Mouse (Mus musculus) urinary bladder, postnatal 25 days (tissue): ENCODE results near the gene Tshz2.

ENCODE experiments used
- DNase-seq: peaks from one replicate; pipeline ENCODE4 v3.0.0; 2022; ENCODE audit warnings: low spot score

The Tshz2 gene

GRCm38 (mm10) chr2:169940297-169941142 lies 307.7 kb downstream of the Tshz2 start:
- no peak for DNase-seq

- DNase-seq: no peak
Measured at GRCm38 (mm10) chr2:169943727-169944126, 310.9 kb downstream of the Tshz2 start.

- no peak for DNase-seq
Measured at GRCm38 (mm10) chr2:169948139-169948538, 315.3 kb downstream of the Tshz2 start.

GRCm38 (mm10) chr2:169951041-169951440 lies 318.2 kb downstream of the Tshz2 start:
- peak; percentile 12 for DNase-seq

GRCm38 (mm10) chr2:169952981-169953380 lies 320.2 kb downstream of the Tshz2 start:
- DNase-seq: no peak

GRCm38 (mm10) chr2:169958736-169959573 lies 326.1 kb downstream of the Tshz2 start:
- no peak for DNase-seq

GRCm38 (mm10) chr2:169961463-169962230 lies 328.8 kb downstream of the Tshz2 start:
- DNase-seq: peak; percentile 7

GRCm38 (mm10) chr2:169962231-169962600 lies 329.4 kb downstream of the Tshz2 start:
- no peak for DNase-seq

- DNase-seq: no peak
Measured at GRCm38 (mm10) chr2:169962776-169963175, 330.0 kb downstream of the Tshz2 start.

- no peak for DNase-seq
Measured at GRCm38 (mm10) chr2:169970481-169970880, 337.7 kb downstream of the Tshz2 start.

- no peak for DNase-seq
Measured at GRCm38 (mm10) chr2:169982925-169983324, 350.1 kb downstream of the Tshz2 start.

- no peak for DNase-seq
Measured at GRCm38 (mm10) chr2:169987186-169987585, 354.4 kb downstream of the Tshz2 start.

GRCm38 (mm10) chr2:169989186-169989585 lies 356.4 kb downstream of the Tshz2 start:
- DNase-seq: no peak

- no peak for DNase-seq
Measured at GRCm38 (mm10) chr2:169990991-169991390, 358.2 kb downstream of the Tshz2 start.

- no peak for DNase-seq
Measured at GRCm38 (mm10) chr2:169995987-169996386, 363.2 kb downstream of the Tshz2 start.

GRCm38 (mm10) chr2:169996501-169997237 lies 363.9 kb downstream of the Tshz2 start:
- DNase-seq: no peak

GRCm38 (mm10) chr2:169997276-169998049 lies 364.6 kb downstream of the Tshz2 start:
- no peak for DNase-seq

GRCm38 (mm10) chr2:169998878-169999337 lies 366.1 kb downstream of the Tshz2 start:
- DNase-seq: no peak

GRCm38 (mm10) chr2:170002594-170003504 lies 370.0 kb downstream of the Tshz2 start:
- DNase-seq: peak; percentile 38

GRCm38 (mm10) chr2:170003666-170004065 lies 370.9 kb downstream of the Tshz2 start:
- DNase-seq: no peak
